Mouse (Mus musculus) stomach, embryonic 16.5 days (tissue): ENCODE results near the gene Vmn1r83. TPM values are rescaled to one million over a fixed set of nuclear protein-coding genes. Genes with fewer than 3 reads are reported as not detected.

Experiments used
- ATAC-seq: fragments of 200-750 bp; cut with Nextera tagmentation; 2 replicates; pipeline ENCODE4 v1.8.0; 2017; ENCODE audit warnings: moderate number of reproducible peaks, moderate TSS enrichment; ENCODE audit not compliant: insufficient read depth, low FRiP score
- H3K27ac ChIP-seq: fragments of 300-500 bp; sonication (generic); 2 replicates; pipeline ENCODE4 v1.5.1; 2014; ENCODE audit warnings: low read length
- H3K27me3 ChIP-seq: fragments of 300-500 bp; sonication (generic); 2 replicates; pipeline ENCODE4 v1.6.1; 2014; ENCODE audit warnings: low read length, control low read depth, mixed read lengths; ENCODE audit not compliant: control insufficient read depth, insufficient read depth
- H3K36me3 ChIP-seq: fragments of 300-500 bp; sonication (generic); 2 replicates; pipeline ENCODE4 v1.6.1; 2014; ENCODE audit warnings: low read length; ENCODE audit not compliant: control insufficient read depth, insufficient read depth
- H3K4me1 ChIP-seq: fragments of 300-500 bp; sonication (generic); 2 replicates; pipeline ENCODE4 v1.6.1; 2014; ENCODE audit warnings: low read length, control low read depth, mixed read lengths; ENCODE audit not compliant: control insufficient read depth, insufficient read depth
- H3K4me2 ChIP-seq: fragments of 300-500 bp; sonication (generic); 2 replicates; pipeline ENCODE4 v1.6.1; 2014; ENCODE audit warnings: low read depth, low read length, mixed read lengths
- H3K4me3 ChIP-seq: fragments of 300-500 bp; sonication (generic); replicated peaks from 2 replicates; pipeline ENCODE4 v1.5.1; 2014; ENCODE audit warnings: mild to moderate bottlenecking, low read length
- H3K9ac ChIP-seq: fragments of 300-500 bp; sonication (generic); 2 replicates; pipeline ENCODE4 v1.6.1; 2014; ENCODE audit warnings: low read length
- H3K9me3 ChIP-seq: fragments of 300-500 bp; sonication (generic); replicated peaks from 2 replicates; pipeline ENCODE4 v1.6.1; 2016; ENCODE audit warnings: low read length, control low read depth; ENCODE audit not compliant: control insufficient read depth
- WGBS: fragments of 180-500 bp; shearing (Covaris S2); extraction: QIAGEN DNeasy Blood & Tissue Kit; methylation state at CpG from one replicate; pipeline ENCODE4 v1.1.7; 2014; 5-methylcytosine and 5-hydroxymethylcytosine counted together
- microRNA-seq: library from miRNA; unstranded; fragments of <30 nt; microRNA quantifications from one replicate; pipeline ENCODE4, GENCODE M21; 2016
- polyA plus RNA-seq: library from polyadenylated mRNA; unstranded; fragments of >200 nt; fragmentation: Nextera tagmentation; extraction: Ambion mirVana; gene quantifications from 2 replicates; pipeline ENCODE4 v1.2.1, GENCODE M21; 2015

Gene Vmn1r83
- polyA plus RNA-seq: not detected in 2 replicates

DNA sequence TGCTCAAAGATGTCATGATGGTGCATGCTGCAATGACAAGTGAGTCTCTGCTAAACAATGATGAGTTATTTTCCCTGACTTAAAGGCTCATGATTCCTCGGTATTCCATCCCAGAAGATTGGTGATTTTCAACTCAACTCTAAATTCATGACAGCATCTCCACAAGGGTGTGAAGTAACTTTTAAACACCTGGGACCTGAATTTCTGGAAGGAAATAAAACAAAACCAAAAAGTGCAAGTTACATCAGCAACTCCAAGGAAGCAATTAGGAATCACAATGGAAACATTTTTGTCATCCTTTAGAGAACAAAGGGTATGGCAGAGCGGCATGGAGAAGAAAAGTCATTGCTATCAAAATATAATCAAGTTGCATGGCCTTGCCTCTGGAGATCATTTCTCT is at the start of gene Vmn1r83:
TSS of gene Vmn1r83 (minus strand) at position 101 of the 400 bp plus-strand sequence.
- Histone ChIP-seq H3K4me2 (no peak within 1 kb of the TSS), H3K4me1 (no peaks in the 10 kb centered on the region), H3K9me3 (no peaks in the 10 kb centered on the region), H3K9ac (no peak within 1 kb of the TSS), H3K27ac (no peak within 1 kb of the TSS), H3K36me3 (no peaks in the 10 kb centered on the region), H3K27me3 (no peaks in the 10 kb centered on the region), H3K4me3 (no peak within 1 kb of the TSS)
- no peak for ATAC-seq
- WGBS: 82% methylated on average over 2 of the region's 2 CpGs

DNA sequence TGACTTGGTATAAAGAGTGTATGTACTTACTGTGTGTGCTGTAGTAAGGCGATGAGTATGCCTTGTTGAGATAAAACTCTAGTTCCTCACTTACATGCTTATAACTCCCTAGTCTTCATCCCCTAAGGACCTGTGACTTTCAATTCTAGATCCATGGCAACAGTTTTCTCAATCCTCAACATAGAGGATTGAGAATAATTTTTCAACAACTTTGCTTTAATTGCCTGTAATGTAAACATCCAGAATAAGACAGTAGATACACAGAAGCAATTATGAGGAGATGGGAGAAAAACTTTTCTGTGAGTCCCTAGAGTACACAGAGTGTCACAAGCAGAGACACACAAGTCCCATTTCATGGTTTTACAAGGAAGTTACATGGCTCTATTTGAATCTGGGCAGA is 39.9 kb upstream of the Vmn1r83 start, which contains the start of gene Vmn1r84:
TSS of gene Vmn1r84 (minus strand) at position 101 of the 400 bp plus-strand sequence.
- no peak within 1 kb of the TSS for H3K4me3 ChIP-seq
- no peaks in the 10 kb centered on the region for H3K9me3 ChIP-seq
- no peak for ATAC-seq
- H3K27me3 ChIP-seq: no peaks in the 10 kb centered on the region
- H3K4me1 ChIP-seq: no peaks in the 10 kb centered on the region
- no peaks in the 10 kb centered on the region for H3K36me3 ChIP-seq
- WGBS: 75% methylated on average over 1 of the region's 1 CpGs
- no peak within 1 kb of the TSS for H3K4me2 ChIP-seq
- H3K27ac ChIP-seq: no peak within 1 kb of the TSS
- H3K9ac ChIP-seq: no peak within 1 kb of the TSS

GRCm38 (mm10) chr7:12300130-12300529 is 29.2 kb downstream of the Vmn1r83 start, which contains the start of gene Vmn1r82:
Gene Vmn1r82 (plus strand): TSS chr7:12300430.
- WGBS: 57% methylated on average over 2 of the region's 2 CpGs
- no peaks in the 10 kb centered on the region for H3K4me1 ChIP-seq
- no peak within 1 kb of the TSS for H3K4me2 ChIP-seq

More at GRCm38 (mm10) chr7:12300130-12300529, 29.2 kb downstream of the Vmn1r83 start, which contains the start of gene Vmn1r82:
- Histone ChIP-seq H3K27ac (no peak within 1 kb of the TSS), H3K9ac (no peak within 1 kb of the TSS), H3K9me3 (0 out of 2 replicates have a peak, but pooled peaks cover under 1% of the 10 kb centered on the region), H3K4me3 (no peak within 1 kb of the TSS), H3K36me3 (no peaks in the 10 kb centered on the region), H3K27me3 (no peaks in the 10 kb centered on the region)
- no peak for ATAC-seq

Small RNA genes within 50 kb of the gene (microRNA-seq; reads per million reads assigned to microRNA genes)
- gene Gm23521: not detected

Other genes with a start within 250 kb of the Vmn1r83 start
- gene Vmn1r78, start 179.2 kb downstream of the Vmn1r83 start, polyA plus RNA-seq: not detected in 2 replicates
- gene Vmn1r79, start 158.2 kb downstream of the Vmn1r83 start, polyA plus RNA-seq: not detected in 2 replicates
- gene Vmn1r80, start 140.2 kb downstream of the Vmn1r83 start, polyA plus RNA-seq: not detected in 2 replicates
- not detected in 2 replicates for gene Vmn1r81, start 61.2 kb downstream of the Vmn1r83 start, polyA plus RNA-seq
- not detected in 2 replicates for gene Vmn1r82, start 29.1 kb downstream of the Vmn1r83 start, polyA plus RNA-seq
- not detected in 2 replicates for gene Vmn1r84, start 39.8 kb upstream of the Vmn1r83 start, polyA plus RNA-seq
- 3.9 and 4.1 TPM in 2 replicates for gene Zfp551, start 93.3 kb upstream of the Vmn1r83 start, polyA plus RNA-seq
- gene Zfp606, start 148.8 kb upstream of the Vmn1r83 start, polyA plus RNA-seq: 16.6 and 16.8 TPM in 2 replicates
- gene 2900092C05Rik, start 183.0 kb upstream of the Vmn1r83 start, polyA plus RNA-seq: not detected in 2 replicates